Mouse (Mus musculus): ENCODE measurements around the gene Tlr4.

DNA sequence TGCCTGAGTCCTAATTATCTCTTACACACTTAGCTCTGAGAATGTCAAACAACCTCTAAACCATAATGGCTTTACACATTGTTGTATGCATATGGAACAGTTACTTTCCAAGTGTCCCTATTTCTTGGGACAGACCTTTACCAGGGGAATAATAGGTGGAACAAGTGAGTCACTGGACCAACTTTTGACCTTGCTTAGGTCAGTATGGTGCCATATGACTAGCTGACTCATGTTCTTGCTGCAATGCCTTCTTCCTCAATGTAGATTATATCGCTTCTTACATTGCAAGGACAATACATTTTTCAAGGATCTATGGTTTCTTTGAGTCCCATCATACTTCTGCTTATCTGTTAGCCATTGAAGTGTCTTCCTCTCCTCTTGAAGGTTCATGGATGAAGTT is 29.6 kb downstream of the Tlr4 start:
- TF ChIP-seq CTCF (conservative IDR thresholded peaks at IDR 0.05; ENCODE audit: low read length): no peak
- TF ChIP-seq POU5F1 (IDR thresholded peaks at IDR 0.05; ENCODE audit: borderline replicate concordance, low read length): no peak
- no peak for TF ChIP-seq NANOG (IDR thresholded peaks at IDR 0.05; ENCODE audit: borderline replicate concordance, low read length)

All from E14TG2a.4 (cell line).